Mouse (Mus musculus): ENCODE measurements around the gene Chmp2a.

Chmp2a gene

DNA sequence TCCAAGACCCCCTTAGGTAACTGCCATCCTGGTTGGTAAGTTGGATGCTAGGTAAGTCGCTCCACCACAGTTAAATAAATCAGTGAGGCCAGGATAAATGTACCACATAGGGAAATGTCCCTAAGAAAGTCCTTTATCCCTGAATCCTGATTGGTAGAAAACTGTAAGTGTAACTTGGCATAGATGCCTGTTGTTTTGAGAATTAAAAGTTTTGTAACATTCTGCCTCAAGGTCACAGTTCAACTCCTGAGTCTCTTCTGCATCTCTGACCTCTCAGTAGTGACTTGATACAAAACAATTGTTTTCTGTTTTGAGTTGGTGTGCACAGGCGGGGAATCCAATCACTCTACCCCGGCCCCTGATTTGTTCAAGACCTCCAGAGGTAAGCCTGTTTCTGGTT lies 35.8 kb downstream of the Chmp2a start, which contains the start of gene Trim28:
Gene Trim28 (plus strand): TSS at position 264 of the 400 bp plus-strand sequence.
- no peak for DNase-seq

- no peak for DNase-seq
These were observed 36.6 kb downstream of the Chmp2a start, which contains the start of gene Slc27a5 for GRCm38 (mm10) chr7:12998053-12998452. Slc27a5 (minus strand) TSS chr7:12998192.

DNA sequence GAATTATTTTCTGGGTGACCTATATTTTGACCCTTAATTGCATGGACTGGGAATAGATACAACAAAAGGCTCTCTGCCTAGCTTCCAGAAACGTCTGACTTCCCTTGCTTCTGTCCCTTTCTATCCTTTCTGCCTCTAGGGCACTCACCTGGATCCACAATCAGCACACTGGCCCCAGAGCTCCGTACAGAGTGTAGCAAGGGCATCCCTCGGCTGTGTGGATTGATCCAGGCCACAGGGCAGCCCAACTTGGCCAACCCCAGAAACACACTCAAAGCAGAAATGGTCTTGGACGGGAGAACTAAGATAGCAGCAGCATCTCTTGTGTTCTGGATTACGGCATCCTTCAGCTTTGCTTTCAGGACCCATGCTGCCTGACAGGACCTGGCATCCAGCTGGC lies 37.4 kb downstream of the Chmp2a start:
- DNase-seq: no peak

GRCm38 (mm10) chr7:12995862-12996261 lies 38.7 kb downstream of the Chmp2a start:
- DNase-seq: no peak

- DNase-seq: no peak
These were observed 41.5 kb downstream of the Chmp2a start for GRCm38 (mm10) chr7:12993148-12993547.

GRCm38 (mm10) chr7:12992222-12992621 lies 42.4 kb downstream of the Chmp2a start:
- DNase-seq: no peak

GRCm38 (mm10) chr7:12987409-12988189 lies 47.0 kb downstream of the Chmp2a start:
- DNase-seq: no peak

GRCm38 (mm10) chr7:12986906-12987305 lies 47.7 kb downstream of the Chmp2a start:
- DNase-seq: no peak

DNA sequence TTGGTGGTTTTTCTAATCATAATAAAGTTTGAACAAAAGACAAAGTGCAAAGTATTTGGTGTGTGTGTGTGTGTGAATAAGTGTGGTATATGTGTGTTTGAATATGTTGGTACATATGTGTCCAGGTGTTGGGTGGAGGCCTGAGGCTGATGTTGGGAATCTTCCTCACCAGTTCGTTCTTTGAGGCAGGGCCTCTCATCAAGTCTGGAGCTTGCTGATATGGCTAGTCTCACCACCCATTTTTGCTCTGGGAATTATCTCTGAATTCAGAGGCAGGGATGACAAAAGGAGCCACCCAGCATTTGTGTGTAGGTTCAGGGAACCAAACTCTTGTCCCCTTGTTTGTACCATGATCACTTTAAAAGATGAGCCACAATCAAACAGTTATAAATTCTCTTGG lies 48.9 kb downstream of the Chmp2a start:
- no peak for DNase-seq
